Mouse (Mus musculus) heart, embryonic 11.5 days (tissue): ENCODE measurements around the gene Dcp1b. TPM values are rescaled to one million over a fixed set of nuclear protein-coding genes. Genes with fewer than 3 reads are reported as not detected.
"Not testable (repeated sequence)": the region's sequence is repeated elsewhere in the genome, so short reads cannot be mapped to it uniquely, and the experiment has no call there.

Source experiments
- ATAC-seq: fragments of 200-750 bp; cut with Nextera tagmentation; replicated peaks from 2 replicates; pipeline ENCODE4 v1.8.0; 2017; ENCODE audit warnings: moderate library complexity; ENCODE audit not compliant: insufficient number of reproducible peaks, low FRiP score, low TSS enrichment
- H3K27ac ChIP-seq: fragments of 300-500 bp; sonication (generic); 2 replicates; pipeline ENCODE4 v1.5.1; 2014; ENCODE audit warnings: mild to moderate bottlenecking, low read depth, low read length
- H3K27me3 ChIP-seq: fragments of 300-500 bp; sonication (generic); 2 replicates; pipeline ENCODE4 v1.6.1; 2014; ENCODE audit warnings: mild to moderate bottlenecking, low read length, mixed read lengths; ENCODE audit not compliant: control insufficient read depth, insufficient read depth
- H3K36me3 ChIP-seq: fragments of 300-500 bp; sonication (generic); 2 replicates; pipeline ENCODE4 v1.6.1; 2014; ENCODE audit warnings: mild to moderate bottlenecking, low read length, moderate library complexity, mixed read lengths; ENCODE audit not compliant: control insufficient read depth, insufficient read depth
- H3K4me1 ChIP-seq: fragments of 300-500 bp; sonication (generic); 2 replicates; pipeline ENCODE4 v1.6.1; 2014; ENCODE audit warnings: low read length; ENCODE audit not compliant: control insufficient read depth, insufficient read depth
- H3K4me2 ChIP-seq: fragments of 300-500 bp; sonication (generic); 2 replicates; pipeline ENCODE4 v1.6.1; 2014; ENCODE audit warnings: mild to moderate bottlenecking, moderate library complexity
- H3K4me3 ChIP-seq: fragments of 300-500 bp; sonication (generic); 2 replicates; pipeline ENCODE4 v1.5.1; 2014; ENCODE audit warnings: low read depth, low read length
- H3K9ac ChIP-seq: fragments of 300-500 bp; sonication (generic); 2 replicates; pipeline ENCODE4 v1.6.1; 2014; ENCODE audit warnings: mild to moderate bottlenecking, low read depth, low read length, moderate library complexity
- H3K9me3 ChIP-seq: fragments of 300-500 bp; sonication (generic); replicated peaks from 2 replicates; pipeline ENCODE4 v1.6.1; 2016; ENCODE audit warnings: low read length; ENCODE audit not compliant: control insufficient read depth
- WGBS: fragments of 180-500 bp; shearing (Covaris S2); extraction: QIAGEN DNeasy Blood & Tissue Kit; methylation state at CpG from one replicate; pipeline ENCODE4 v1.1.7; 2014; ENCODE audit not compliant: insufficient replicate concordance; 5-methylcytosine and 5-hydroxymethylcytosine counted together
- polyA plus RNA-seq: library from polyadenylated mRNA; unstranded; fragments of >200 nt; fragmentation: Nextera tagmentation; extraction: Ambion mirVana; gene quantifications from 2 replicates; pipeline ENCODE4 v1.2.1, GENCODE M21; 2014

Gene Dcp1b
- polyA plus RNA-seq, 1 experiment from 2014 or later, result 6.6 TPM

DNA sequence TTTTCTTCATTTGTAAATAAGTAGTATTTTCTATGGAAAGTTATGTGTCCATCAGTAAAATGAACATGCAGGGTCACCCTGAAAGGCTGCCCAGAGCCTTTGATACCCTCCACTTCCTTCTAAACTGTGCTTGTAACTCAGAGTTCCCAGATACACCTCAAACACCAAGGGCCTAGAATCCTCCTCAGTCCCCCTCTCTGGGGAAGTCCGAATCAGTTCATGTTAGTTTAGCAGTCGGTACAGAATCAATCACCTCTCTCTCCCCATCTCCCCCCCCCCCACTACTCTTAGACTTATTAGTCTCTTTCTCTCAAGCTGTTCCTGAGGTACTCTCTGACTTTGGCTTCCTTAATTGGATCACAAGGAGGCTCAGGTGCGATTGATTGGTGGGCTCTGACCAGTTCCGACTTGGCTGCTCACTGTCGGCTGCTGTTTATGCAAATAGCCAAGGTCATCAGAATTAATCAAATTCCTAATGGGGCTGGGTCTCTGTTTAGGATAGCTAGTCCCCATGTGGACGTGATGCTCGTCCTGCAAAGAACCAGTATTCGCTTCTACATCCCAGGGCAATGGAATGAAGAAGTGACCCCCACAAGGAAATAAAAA is 24.3 kb downstream of the Dcp1b start:
- ATAC-seq, result no peak
- 35% methylated on average over 8 of the region's 8 CpGs for WGBS
- H3K36me3 ChIP-seq, result no peaks in the 10 kb centered on the region
- H3K27ac ChIP-seq, result no peak overlapping the region
- no peak overlapping the region for H3K9ac ChIP-seq
- H3K27me3 ChIP-seq, result no peaks in the 10 kb centered on the region
- H3K4me2 ChIP-seq, result no peak overlapping the region
- H3K4me1 ChIP-seq, result peaks cover 47% of the 10 kb centered on the region
- H3K9me3 ChIP-seq, result no peaks in the 10 kb centered on the region
- H3K4me3 ChIP-seq, result no peak overlapping the region

- Histone ChIP-seq H3K4me1 (peaks cover 55% of the 10 kb centered on the region), H3K9me3 (no peaks in the 10 kb centered on the region), H3K27me3 (no peaks in the 10 kb centered on the region), H3K36me3 (no peaks in the 10 kb centered on the region), H3K27ac (peak overlapping the region; percentile 31; the same call in 1 of the 2 replicates), H3K4me2 (no peak overlapping the region), H3K4me3 (no peak overlapping the region), H3K9ac (no peak overlapping the region)
- no peak for ATAC-seq
- WGBS, result 62% methylated on average over 5 of the region's 5 CpGs
These were observed 25.3 kb downstream of the Dcp1b start for GRCm38 (mm10) chr6:119200362-119200761.

- Histone ChIP-seq H3K27me3 (no peaks in the 10 kb centered on the region), H3K36me3 (no peaks in the 10 kb centered on the region), H3K9me3 (no peaks in the 10 kb centered on the region), H3K4me3 (no peak overlapping the region), H3K4me1 (peaks cover 54% of the 10 kb centered on the region), H3K27ac (no peak overlapping the region), H3K4me2 (no peak overlapping the region), H3K9ac (no peak overlapping the region)
- no peak for ATAC-seq
- 61% methylated on average over 4 of the region's 4 CpGs for WGBS
These were observed 26.5 kb downstream of the Dcp1b start for GRCm38 (mm10) chr6:119201575-119201974.

DNA sequence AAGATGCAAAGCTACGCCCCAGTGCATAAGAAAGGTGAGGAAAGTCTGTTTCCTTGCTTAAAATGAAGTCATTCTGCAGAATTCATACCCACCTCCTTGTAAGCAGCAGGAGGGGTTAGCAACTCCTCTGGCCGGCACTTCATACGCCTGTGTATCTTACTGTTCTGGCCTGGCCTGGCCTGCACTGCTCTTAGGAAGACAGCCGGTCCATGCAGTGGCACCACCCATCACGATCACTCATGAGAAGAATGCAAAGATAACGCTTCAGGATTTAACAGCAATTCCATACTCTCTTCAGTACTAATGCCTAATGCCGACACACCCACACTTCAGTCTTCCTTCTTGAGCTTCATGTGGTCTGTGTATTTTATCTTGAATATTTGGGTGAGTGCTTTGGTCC is 29.2 kb downstream of the Dcp1b start:
- Histone ChIP-seq H3K9me3 (no peaks in the 10 kb centered on the region), H3K4me3 (no peak overlapping the region), H3K9ac (no peak overlapping the region), H3K4me1 (peaks cover 30% of the 10 kb centered on the region), H3K27ac (peak overlapping the region; percentile 30), H3K27me3 (no peaks in the 10 kb centered on the region), H3K4me2 (no peak overlapping the region), H3K36me3 (no peaks in the 10 kb centered on the region)
- 42% methylated on average over 7 of the region's 7 CpGs for WGBS
- no peak; the same call in 1 of the 2 replicates for ATAC-seq

DNA sequence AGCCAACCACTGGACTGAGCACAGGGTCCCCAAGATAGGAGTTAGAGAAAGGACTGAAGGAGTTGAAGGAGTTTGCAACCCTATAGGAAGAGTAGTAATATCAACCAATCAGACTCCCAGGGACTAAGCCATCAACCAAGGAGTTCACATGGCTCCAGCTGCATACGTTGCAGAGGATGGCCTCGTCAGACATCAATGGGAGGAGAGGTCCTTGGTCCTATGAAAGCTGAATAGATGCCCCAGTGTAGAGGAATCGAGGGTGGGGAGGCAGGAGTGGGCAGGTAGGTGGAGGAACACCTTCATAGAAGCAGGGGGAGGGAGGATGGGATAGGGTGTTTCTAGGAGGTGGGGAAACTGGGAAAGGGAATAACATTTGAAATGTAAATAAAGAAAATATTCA is 29.9 kb downstream of the Dcp1b start:
- Histone ChIP-seq H3K4me3 (no peak overlapping the region), H3K27me3 (no peaks in the 10 kb centered on the region), H3K9me3 (no peaks in the 10 kb centered on the region), H3K4me1 (peaks cover 25% of the 10 kb centered on the region), H3K27ac (peak overlapping the region; percentile 30; the same call in 1 of the 2 replicates), H3K9ac (no peak overlapping the region), H3K36me3 (no peaks in the 10 kb centered on the region), H3K4me2 (no peak overlapping the region)
- no peak for ATAC-seq
- 64% methylated on average over 3 of the region's 3 CpGs for WGBS

DNA sequence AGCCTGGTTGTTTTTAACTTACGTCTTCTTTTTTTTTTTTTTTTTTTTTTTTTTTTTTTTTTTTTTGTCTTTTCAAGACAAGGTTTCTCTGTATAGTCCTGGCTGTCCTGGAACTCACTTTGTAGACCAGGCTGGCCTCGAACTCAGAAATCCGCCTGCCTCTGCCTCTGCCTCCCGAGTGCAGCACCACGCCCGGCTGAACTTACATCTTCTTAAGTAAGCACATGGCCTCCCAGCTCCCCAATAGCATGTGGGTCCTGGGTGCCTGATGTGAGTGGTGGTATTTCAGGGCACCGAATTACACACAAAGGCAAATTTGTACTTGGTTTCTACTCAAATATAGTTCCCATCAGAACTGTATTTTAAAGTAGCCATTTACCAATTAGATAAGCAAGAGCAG is 31.0 kb downstream of the Dcp1b start:
- H3K27ac ChIP-seq, ATAC-seq, H3K4me3 ChIP-seq, H3K27me3 ChIP-seq, H3K36me3 ChIP-seq, H3K9me3 ChIP-seq, H3K4me2 ChIP-seq, H3K9ac ChIP-seq: not testable (repeated sequence)
- H3K4me1 ChIP-seq, result peaks cover 16% of the 10 kb centered on the region
- WGBS, result 88% methylated on average over 7 of the region's 7 CpGs

- ATAC-seq, result peak; percentile 59; the same call in 1 of the 2 replicates
- H3K27me3 ChIP-seq, result no peaks in the 10 kb centered on the region
- no peaks in the 10 kb centered on the region; the same call in 1 of the 2 replicates for H3K36me3 ChIP-seq
- no peak overlapping the region for H3K9ac ChIP-seq
- H3K4me3 ChIP-seq, result no peak overlapping the region
- WGBS, result 54% methylated on average over 5 of the region's 5 CpGs
- H3K27ac ChIP-seq, result peak overlapping the region; percentile 85
- H3K4me1 ChIP-seq, result peaks cover 38% of the 10 kb centered on the region
- no peak overlapping the region for H3K4me2 ChIP-seq
- H3K9me3 ChIP-seq, result no peaks in the 10 kb centered on the region
These were observed 38.3 kb downstream of the Dcp1b start for GRCm38 (mm10) chr6:119213375-119213774.

- 49% methylated on average over 6 of the region's 6 CpGs for WGBS
- Histone ChIP-seq H3K4me2 (peak overlapping the region; percentile 48), H3K9me3 (no peaks in the 10 kb centered on the region), H3K9ac (0 out of 2 replicates have a peak overlapping the region, but pooled peaks have one; percentile 10), H3K27ac (peak overlapping the region; percentile 73), H3K27me3 (no peaks in the 10 kb centered on the region), H3K4me3 (no peak overlapping the region), H3K4me1 (peaks cover 40% of the 10 kb centered on the region), H3K36me3 (no peaks in the 10 kb centered on the region; the same call in 1 of the 2 replicates)
- no peak for ATAC-seq
These were observed 39.1 kb downstream of the Dcp1b start for GRCm38 (mm10) chr6:119214190-119214589.

GRCm38 (mm10) chr6:119215040-119215613 is 40.1 kb downstream of the Dcp1b start:
- H3K27ac ChIP-seq, result peak overlapping the region; percentile 73
- H3K4me2 ChIP-seq, result peak overlapping the region; percentile 48
- H3K4me1 ChIP-seq, result peaks cover 47% of the 10 kb centered on the region
- H3K36me3 ChIP-seq, result no peaks in the 10 kb centered on the region; the same call in 1 of the 2 replicates
- WGBS, result 61% methylated on average over 10 of the region's 10 CpGs
- H3K9ac ChIP-seq, result peak overlapping the region; percentile 34; the same call in 1 of the 2 replicates
- H3K9me3 ChIP-seq, result no peaks in the 10 kb centered on the region
- H3K27me3 ChIP-seq, result no peaks in the 10 kb centered on the region
- ATAC-seq, result peak; percentile 39; the same call in 1 of the 2 replicates
- no peak overlapping the region for H3K4me3 ChIP-seq
